Mouse (Mus musculus) embryonic fibroblast, embryonic 13.5 days (primary cell): Measurements from ENCODE around the gene Nt5m. TPM values are rescaled to one million over a fixed set of nuclear protein-coding genes. Genes with fewer than 3 reads are reported as not detected.

ENCODE experiments used
- H3K27ac ChIP-seq: 2 replicates; pipeline ENCODE4 v1.5.1; 2012; ENCODE audit warnings: low read length, control low read depth, inconsistent platforms; ENCODE audit not compliant: insufficient read depth
- H3K4me1 ChIP-seq: 2 replicates; pipeline ENCODE4 v1.6.1; 2011; ENCODE audit warnings: low read length; ENCODE audit not compliant: control insufficient read depth, insufficient read depth
- H3K4me3 ChIP-seq: 2 replicates; pipeline ENCODE4 v1.5.1; 2011; ENCODE audit warnings: mild to moderate bottlenecking, control low read depth, low read length; ENCODE audit not compliant: insufficient read depth
- CTCF ChIP-seq: IDR thresholded peaks from 2 replicates; pipeline ENCODE4 v1.5.1; 2011; ENCODE audit warnings: mild to moderate bottlenecking, control low read depth, low read length, moderate library complexity, borderline replicate concordance; ENCODE audit not compliant: insufficient read depth
- POLR2A ChIP-seq: IDR thresholded peaks from 2 replicates; pipeline ENCODE4 v1.6.1; 2011; ENCODE audit warnings: low read depth, mild to moderate bottlenecking, control low read depth, low read length, moderate library complexity
- polyA plus RNA-seq: library from polyadenylated mRNA; stranded (reverse); fragments of >200 nt; gene quantifications from 2 replicates; pipeline ENCODE4 v1.2.4, GENCODE M21; 2011; ENCODE audit warnings: low read depth; ENCODE audit not compliant: missing spikeins, insufficient read length

The Nt5m gene
- polyA plus RNA-seq, 1 experiment = 15.3 TPM

DNA sequence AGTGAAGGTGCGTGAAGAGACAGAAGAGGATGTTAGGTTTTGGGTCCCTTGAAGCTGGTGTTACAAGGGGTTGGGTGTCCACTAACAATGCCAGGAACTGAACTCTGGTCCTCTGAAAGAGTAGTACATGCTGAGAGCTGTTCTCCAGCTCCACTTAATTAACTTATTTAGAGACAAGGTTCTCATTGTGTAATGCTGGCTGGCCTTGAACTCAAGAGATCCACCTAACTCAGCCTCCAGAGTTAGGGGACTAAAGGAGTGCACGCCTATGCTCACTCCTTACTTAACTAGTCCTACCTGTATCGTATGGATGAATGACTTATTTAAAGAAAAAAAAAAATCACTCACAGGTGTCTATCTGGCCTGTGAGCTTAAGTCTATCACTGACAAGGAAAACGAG, 821 bp upstream of the Nt5m start:
- Histone ChIP-seq H3K4me1 (peaks cover 5% of the 10 kb centered on the region; the same call in 1 of the 2 replicates), H3K4me3 (peak overlapping the region; percentile 84), H3K27ac (peak overlapping the region; percentile 90)
- TF ChIP-seq POLR2A = no peak
- TF ChIP-seq CTCF = no peak

DNA sequence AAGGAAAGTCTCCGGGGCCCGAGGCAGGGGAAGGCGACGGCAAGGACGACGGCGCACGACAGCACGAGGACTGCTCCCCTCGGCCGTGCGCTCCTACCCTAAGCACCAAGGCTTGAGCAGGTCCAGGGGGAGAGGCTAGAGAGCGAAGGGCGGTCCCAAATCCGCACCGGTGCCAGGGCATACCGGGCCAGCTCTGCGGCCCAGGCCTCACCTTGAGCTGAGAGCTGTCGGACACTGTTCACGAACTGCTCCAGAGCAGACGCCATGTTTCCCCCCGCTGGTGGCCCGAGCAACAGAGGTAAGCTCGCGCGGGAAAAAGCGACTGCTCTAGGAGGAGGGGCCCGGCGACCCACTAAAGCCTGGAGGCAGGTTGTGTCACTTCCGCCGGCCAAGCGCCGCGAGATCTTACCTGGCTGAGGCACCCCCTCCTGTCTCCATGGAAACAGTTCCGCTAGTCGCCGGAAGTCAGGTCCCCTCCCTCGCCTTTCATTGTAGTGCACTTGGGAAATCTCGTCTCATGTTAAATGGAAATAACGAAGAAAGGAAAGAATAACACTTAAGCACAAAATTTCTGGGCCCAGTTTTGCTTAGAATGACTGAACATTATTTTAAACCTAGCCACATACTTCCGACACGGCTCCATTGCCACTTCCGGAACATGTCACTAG, 346 bp downstream of the Nt5m start, which contains the start of gene Cops3:
TSS of gene Cops3 (minus strand) at position 380 of the 668 bp plus-strand sequence.
- Histone ChIP-seq H3K4me3 (peak within 1 kb of the TSS; percentile 86), H3K4me1 (peaks cover 5% of the 10 kb centered on the region; the same call in 1 of the 2 replicates), H3K27ac (peak within 1 kb of the TSS; percentile 97)
- no peak for TF ChIP-seq CTCF
- TF ChIP-seq POLR2A = peak; percentile 59

DNA sequence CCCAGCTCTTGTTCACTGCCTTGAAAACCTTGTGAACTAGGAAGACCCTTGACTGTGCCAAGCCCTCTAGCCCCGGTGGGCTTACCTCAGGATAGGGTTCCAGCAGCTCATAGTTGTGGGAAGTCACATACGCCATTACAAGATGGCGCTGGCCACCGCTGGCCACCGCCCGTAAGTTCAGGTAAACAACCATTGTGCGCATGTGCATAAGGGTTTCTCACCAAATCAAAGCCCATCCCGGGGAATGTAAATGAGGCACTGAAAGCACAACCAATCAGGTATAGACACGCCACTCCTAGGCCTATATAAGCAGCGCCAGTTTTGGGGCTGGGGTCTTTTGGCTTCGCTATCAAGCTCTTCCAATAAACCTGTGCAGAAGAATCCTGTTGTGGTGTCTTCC, 7.1 kb downstream of the Nt5m start:
- Histone ChIP-seq H3K4me3 (no peak overlapping the region), H3K27ac (no peak overlapping the region), H3K4me1 (peaks cover 2% of the 10 kb centered on the region; the same call in 1 of the 2 replicates)
- no peak for TF ChIP-seq POLR2A
- no peak for TF ChIP-seq CTCF

DNA sequence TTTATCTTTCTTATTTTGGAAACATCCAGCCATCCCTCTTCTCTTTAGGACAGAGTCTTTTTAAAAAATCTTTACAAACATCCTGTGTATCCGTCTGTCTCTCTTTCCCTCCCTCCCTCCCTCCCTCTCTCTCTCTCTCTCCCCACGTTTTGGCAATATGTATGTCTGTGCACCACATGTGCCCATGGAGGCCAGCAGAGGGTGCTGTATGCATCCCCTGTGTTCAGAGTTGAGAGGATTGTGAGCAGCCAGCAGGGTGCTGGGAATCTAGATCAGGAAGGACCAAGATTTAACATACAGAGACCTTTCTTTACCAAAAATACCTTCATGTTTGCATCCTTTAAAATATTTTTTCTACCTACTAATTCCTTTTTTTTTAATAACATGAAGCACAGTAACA, 7.9 kb downstream of the Nt5m start:
- Histone ChIP-seq H3K4me3 (no peak overlapping the region), H3K27ac (no peak overlapping the region), H3K4me1 (peaks cover 2% of the 10 kb centered on the region; the same call in 1 of the 2 replicates)
- TF ChIP-seq POLR2A = no peak
- peak; percentile 79 for TF ChIP-seq CTCF

DNA sequence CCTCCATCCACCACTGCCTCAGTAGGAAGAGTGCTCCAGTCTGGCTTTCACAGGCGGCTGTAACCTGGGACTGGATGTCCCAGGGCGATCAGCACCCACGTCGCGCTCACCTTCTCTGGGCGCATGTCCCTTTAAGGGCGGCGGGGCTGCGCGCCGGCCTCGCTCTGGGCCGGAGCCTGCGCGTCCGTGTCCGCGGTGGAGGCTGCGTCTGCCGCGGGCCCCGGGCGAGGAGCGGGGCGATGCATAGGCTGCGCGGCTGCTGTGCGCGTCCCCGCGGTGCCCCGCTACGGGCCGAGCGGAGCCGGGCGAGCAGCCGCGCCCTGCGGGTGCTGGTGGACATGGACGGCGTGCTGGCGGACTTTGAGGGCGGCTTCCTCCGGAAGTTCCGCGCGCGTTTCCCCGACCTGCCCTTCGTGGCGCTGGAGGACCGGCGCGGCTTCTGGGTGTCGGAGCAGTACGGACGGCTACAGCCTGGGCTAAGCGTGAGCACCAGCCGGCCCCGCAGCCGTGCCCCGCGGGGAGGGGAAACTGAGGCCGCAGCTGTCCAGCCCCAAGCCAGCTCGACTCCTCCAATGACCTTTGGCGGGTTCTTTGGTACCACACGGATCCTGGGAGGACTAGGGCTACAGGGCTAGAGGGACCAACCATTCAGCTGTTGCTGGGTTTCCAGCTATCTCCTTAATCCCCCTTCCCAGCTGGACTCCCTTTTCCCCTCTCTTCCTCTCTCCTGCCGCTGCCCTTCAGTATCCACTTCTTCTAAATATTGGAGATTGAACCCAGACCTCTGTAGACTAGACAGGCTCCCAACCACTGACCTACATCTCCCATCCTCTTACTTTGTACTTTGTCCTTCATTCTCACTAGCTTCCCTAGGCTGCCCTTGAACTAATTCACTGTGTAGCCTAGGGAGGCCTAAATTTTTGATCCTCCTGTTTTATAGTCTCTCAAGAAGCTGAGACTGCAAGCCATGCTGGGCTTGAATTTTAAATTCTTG, 8.9 kb downstream of the Nt5m start:
- TF ChIP-seq CTCF = no peak
- peak; percentile 74 for TF ChIP-seq POLR2A
- H3K4me1 ChIP-seq = peaks cover 2% of the 10 kb centered on the region; the same call in 1 of the 2 replicates
- H3K4me3 ChIP-seq = peak overlapping the region; percentile 82
- peak overlapping the region; percentile 58 for H3K27ac ChIP-seq

DNA sequence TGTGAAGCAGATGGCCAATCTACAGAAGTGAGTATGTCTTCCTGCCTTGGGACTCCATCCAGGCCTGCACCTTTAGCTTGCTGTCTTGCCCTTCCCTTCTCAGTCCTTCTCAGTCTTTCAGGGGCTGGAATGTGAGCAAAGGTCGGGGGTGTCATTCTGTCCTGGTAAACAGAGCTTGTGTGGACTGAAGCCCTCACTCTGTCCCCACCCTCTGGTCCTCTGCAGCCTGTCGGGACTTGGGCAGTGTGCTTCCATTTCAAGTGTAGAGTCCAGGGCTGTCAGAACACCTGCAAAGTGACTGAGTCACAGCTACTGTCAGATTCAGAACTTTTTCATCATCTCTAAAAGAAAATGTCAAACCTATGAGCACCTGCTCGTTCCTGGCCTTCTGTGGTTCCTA, 13.6 kb downstream of the Nt5m start:
- no peak overlapping the region for H3K4me3 ChIP-seq
- peaks cover 2% of the 10 kb centered on the region; the same call in 1 of the 2 replicates for H3K4me1 ChIP-seq
- TF ChIP-seq POLR2A (no peak), CTCF (no peak)
- no peak overlapping the region for H3K27ac ChIP-seq

DNA sequence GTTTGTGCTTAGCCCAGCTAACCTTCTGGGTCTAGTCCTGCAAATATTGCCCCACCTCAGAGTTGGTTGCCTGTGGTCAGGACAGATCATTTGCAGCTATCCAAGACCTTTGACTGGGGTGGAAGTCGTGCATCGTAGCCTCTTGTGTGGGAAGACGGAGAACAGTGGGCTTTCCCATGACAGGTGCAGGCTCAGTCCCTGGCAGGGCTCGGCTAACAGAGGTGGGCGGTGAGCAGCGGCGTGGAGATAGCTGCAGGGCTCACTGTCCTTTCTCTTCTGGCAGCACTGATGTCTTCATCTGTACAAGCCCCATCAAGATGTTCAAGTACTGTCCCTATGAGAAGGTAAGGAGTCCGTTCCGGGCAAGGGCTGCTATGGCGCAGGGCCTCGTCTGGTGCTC, 21.2 kb downstream of the Nt5m start:
- TF ChIP-seq POLR2A = no peak
- TF ChIP-seq CTCF = no peak
- H3K27ac ChIP-seq = no peak overlapping the region
- H3K4me1 ChIP-seq = no peaks in the 10 kb centered on the region
- H3K4me3 ChIP-seq = no peak overlapping the region

DNA sequence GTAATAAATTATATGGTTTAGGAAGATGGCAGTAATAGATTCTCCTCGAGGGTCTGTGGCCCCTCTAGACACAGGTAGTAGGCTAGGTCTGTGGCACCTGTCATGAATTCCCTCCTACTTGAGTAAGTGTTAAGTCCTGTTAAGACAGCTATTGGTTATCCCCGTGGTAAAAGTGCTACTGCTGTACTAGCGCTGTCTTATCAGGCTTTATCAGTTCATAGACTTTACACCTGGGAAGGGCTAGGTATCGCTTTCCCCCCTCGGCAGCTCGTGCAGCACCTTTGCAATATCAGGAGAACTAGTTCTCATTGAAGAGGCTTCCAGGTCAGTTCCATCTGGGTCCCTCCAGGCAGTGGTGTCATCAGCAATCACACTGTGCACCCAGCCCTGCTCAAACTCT, 25.1 kb downstream of the Nt5m start:
- Histone ChIP-seq H3K4me3 (no peak overlapping the region), H3K27ac (no peak overlapping the region)
- TF ChIP-seq CTCF (no peak), POLR2A (no peak)

DNA sequence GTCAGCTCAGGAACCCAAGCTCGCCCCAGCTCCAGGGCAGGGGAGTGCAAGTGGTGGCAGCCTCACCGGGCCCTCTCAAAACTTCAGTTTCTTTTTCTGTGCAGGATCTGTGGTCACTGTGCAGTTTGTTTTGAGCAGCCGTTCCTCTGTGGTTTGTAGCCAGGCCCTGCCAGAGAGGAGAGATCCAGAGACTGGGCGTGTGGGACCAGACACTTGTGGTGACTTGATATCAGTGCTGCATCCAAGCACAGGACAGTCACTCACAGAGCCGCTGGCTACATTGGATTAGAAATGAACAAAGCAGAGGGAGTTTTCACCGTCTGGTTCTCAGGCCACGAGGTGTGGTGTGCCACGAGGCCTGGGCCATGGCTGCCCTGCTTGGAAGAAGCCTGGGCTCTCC, 32.9 kb downstream of the Nt5m start:
- TF ChIP-seq POLR2A (no peak), CTCF (no peak)
- Histone ChIP-seq H3K4me3 (no peak overlapping the region), H3K27ac (no peak overlapping the region), H3K4me1 (no peaks in the 10 kb centered on the region)

More for the DNA sequence above, 25.1 kb downstream of the Nt5m start:
- no peaks in the 10 kb centered on the region for H3K4me1 ChIP-seq
